Comparison of ENCODE assay signal across 8 mouse cellular contexts in the genomic region with DNA sequence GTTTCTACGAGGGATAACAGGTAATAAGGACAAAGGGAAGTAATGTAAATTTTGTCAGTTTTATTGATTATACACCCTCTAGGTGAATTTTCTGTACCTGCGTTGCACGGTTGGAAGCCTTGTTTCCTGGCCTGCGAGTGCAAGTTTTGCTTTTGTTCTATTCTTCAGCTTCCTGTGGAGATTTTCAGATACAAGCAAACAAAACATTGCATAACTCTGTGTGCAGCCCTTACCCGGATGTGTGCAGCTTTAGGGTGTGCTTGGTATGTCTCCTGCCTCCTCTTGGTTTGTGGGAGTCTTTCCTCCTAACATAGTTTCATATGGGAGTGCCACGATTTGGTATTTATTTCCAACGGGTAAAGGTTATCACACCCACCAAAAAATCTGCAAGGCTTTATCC. TPM values are rescaled to one million over a fixed set of nuclear protein-coding genes. Genes with fewer than 3 reads are reported as not detected.
DNase-seq lines count a peak whose midpoint lies in the region; ATAC-seq and TF ChIP-seq lines count a peak whose summit lies in the region.

No protein-coding gene starts in this region.

- DNase-seq in kidney, adult 11 months = peak; percentile 28
- DNase-seq in kidney, postnatal 10 days = no peak
- peak; percentile 70 for DNase-seq in MEL (ENCODE audit: low read depth, low spot score)
- DNase-seq in kidney, postnatal 0 days (ENCODE audit: low spot score) = peak; percentile 68
- DNase-seq in thymus, postnatal 0 days (ENCODE audit: low spot score) = peak; percentile 68
- no peak for DNase-seq in layer of hippocampus, postnatal 25 days (ENCODE audit: extremely low spot score in 1 of 2, low spot score in 1 of 2)

- H3K4me3 ChIP-seq in MEL (ENCODE audit: control insufficient read depth in 1 of 2, insufficient read depth in 1 of 2, low read depth in 2 of 2, low read length in 2 of 2) = peak overlapping the region; percentile 65 to 95
- peak overlapping the region; percentile 59 for H3K4me3 ChIP-seq in forebrain, embryonic 15.5 days
- H3K4me3 ChIP-seq in kidney, postnatal 0 days (replicated peaks; ENCODE audit: low read depth, low read length) = peak overlapping the region; percentile 51

- H3K9me3 ChIP-seq in MEL (replicated peaks; ENCODE audit: insufficient read depth, low read length) = no peaks in the 10 kb centered on the region
- H3K9me3 ChIP-seq in forebrain, embryonic 15.5 days = no peaks in the 10 kb centered on the region
- no peaks in the 10 kb centered on the region for H3K9me3 ChIP-seq in kidney, postnatal 0 days (replicated peaks; ENCODE audit: low read length)

- H3K4me1 ChIP-seq in MEL (ENCODE audit: control insufficient read depth in 1 of 2, insufficient read depth in 2 of 2, low read length in 2 of 2) = no peaks in the 10 kb centered on the region; a peak in 1 of 4 replicates
- peaks cover 12% of the 10 kb centered on the region; the same call in 1 of the 2 replicates for H3K4me1 ChIP-seq in forebrain, embryonic 15.5 days
- no peaks in the 10 kb centered on the region for H3K4me1 ChIP-seq in kidney, postnatal 0 days (replicated peaks; ENCODE audit: insufficient read depth, low read length)

- H3K9ac ChIP-seq in MEL (ENCODE audit: control insufficient read depth, low read depth, low read length, poor library complexity, severe bottlenecking) = peak overlapping the region; percentile 98
- H3K9ac ChIP-seq in forebrain, embryonic 15.5 days (replicated peaks) = peak overlapping the region; percentile 77
- H3K9ac ChIP-seq in kidney, postnatal 0 days (ENCODE audit: low read depth, low read length) = peak overlapping the region; percentile 81

- no peak for TF ChIP-seq CTCF in MEL (IDR thresholded peaks at IDR 0.05 in 2 of 3, conservative IDR thresholded peaks at IDR 0.05 in 1 of 3; ENCODE audit: control insufficient read depth in 1 of 3, insufficient read depth in 1 of 3, low read depth in 2 of 3, low read length in 3 of 3, poor library complexity in 1 of 3, severe bottlenecking in 1 of 3)
- TF ChIP-seq CTCF in kidney, postnatal 0 days (IDR thresholded peaks at IDR 0.05; ENCODE audit: low read depth) = no peak

- H3K27me3 ChIP-seq in MEL (ENCODE audit: control insufficient read depth in 1 of 2, insufficient read depth in 2 of 2, low read length in 2 of 2) = no peaks in the 10 kb centered on the region
- H3K27me3 ChIP-seq in forebrain, embryonic 15.5 days = no peaks in the 10 kb centered on the region
- H3K27me3 ChIP-seq in kidney, postnatal 0 days (ENCODE audit: insufficient read depth, low read length) = no peaks in the 10 kb centered on the region

- H3K36me3 ChIP-seq in MEL (ENCODE audit: control insufficient read depth in 1 of 2, insufficient read depth in 2 of 2, low read length in 2 of 2) = peaks cover 0 to 7% of the 10 kb centered on the region in 2 experiments; a peak in 2 of 4 replicates
- H3K36me3 ChIP-seq in forebrain, embryonic 15.5 days = no peaks in the 10 kb centered on the region
- no peaks in the 10 kb centered on the region for H3K36me3 ChIP-seq in kidney, postnatal 0 days (ENCODE audit: insufficient read depth, low read length)

- 24% methylated on average over 7 of the region's 7 CpGs for WGBS in forebrain, embryonic 15.5 days
- WGBS in kidney, postnatal 0 days = 12% methylated on average over 7 of the region's 7 CpGs

- peak overlapping the region; percentile 65 for H3K4me2 ChIP-seq in forebrain, embryonic 15.5 days (replicated peaks)
- H3K4me2 ChIP-seq in kidney, postnatal 0 days (ENCODE audit: low read length) = peak overlapping the region; percentile 57

- ATAC-seq in forebrain, embryonic 15.5 days (replicated peaks) = no peak
- ATAC-seq in kidney, postnatal 0 days (replicated peaks; ENCODE audit: low FRiP score, low read depth) = no peak
- peak; percentile 35 for ATAC-seq in megakaryocyte, adult 5-6 weeks (ENCODE audit: poor library complexity, severe bottlenecking)

- no peak for TF ChIP-seq EP300 in MEL (IDR thresholded peaks at IDR 0.05; ENCODE audit: low read depth in 1 of 2, low read length in 2 of 2)

- TF ChIP-seq RAD21 in MEL (IDR thresholded peaks at IDR 0.05; ENCODE audit: low read depth, low read length) = no peak

- H3K79me2 ChIP-seq in MEL (ENCODE audit: control insufficient read depth, insufficient read depth, low read length, poor library complexity) = no peaks in the 10 kb centered on the region; the same call in 1 of the 2 replicates

- TF ChIP-seq POLR2A in MEL (IDR thresholded peaks at IDR 0.05; ENCODE audit: control insufficient read depth in 1 of 2, insufficient read depth in 1 of 2, low read depth in 1 of 2, low read length in 2 of 2, poor library complexity in 1 of 2) = no peak

- H3K27ac ChIP-seq in MEL (ENCODE audit: control insufficient read depth, low read depth, low read length) = peak overlapping the region; percentile 97
- H3K27ac ChIP-seq in forebrain, embryonic 15.5 days (replicated peaks) = peak overlapping the region; percentile 98
- peak overlapping the region; percentile 99 for H3K27ac ChIP-seq in kidney, postnatal 0 days

TF ChIP-seq in MEL, 35 proteins besides CTCF, POLR2A, EP300 and RAD21:
- no peak for TF ChIP-seq SIN3A (IDR thresholded peaks at IDR 0.05; ENCODE audit: low read length)
- TF ChIP-seq RCOR1 (IDR thresholded peaks at IDR 0.05; ENCODE audit: low read depth, low read length) = peak; percentile 42; the same call in 1 of the 2 replicates
- TF ChIP-seq ELF1 (IDR thresholded peaks at IDR 0.05; ENCODE audit: low read depth, low read length) = no peak

RNA-seq across cellular contexts. Expression of gene Gsta4, which starts 5.7 kb away (rescaled TPM):
- 5.0 and 6.4 TPM in 2 replicates for total RNA-seq in MEL (2012; rRNA removed)
- 1 to 10 TPM in 1 of 2 experiments, not detected in 1; 9.8 TPM for polyA plus RNA-seq in MEL (2012; ENCODE audit: insufficient read depth in 1 of 2, insufficient read length in 2 of 2, low read depth in 1 of 2, low replicate concordance in 2 of 2, missing spikeins in 1 of 2)
- polyA plus RNA-seq in forebrain, embryonic 15.5 days (2015; fragmentation: Nextera tagmentation; extraction: Ambion mirVana) = 16.0 and 16.8 TPM in 2 replicates
- polyA plus RNA-seq in kidney, postnatal 0 days (2015; fragmentation: Nextera tagmentation; extraction: Ambion mirVana) = 194 and 196 TPM in 2 replicates
- total RNA-seq in megakaryocyte, adult 5-6 weeks (2015) = 0.27 TPM in 1 of 2 replicates, not detected in the other
- total RNA-seq in megakaryocyte, adult 5-6 weeks (2017) = not detected in 2 replicates
- 49.5 and 53.9 TPM in 2 replicates for polyA plus RNA-seq in thymus, postnatal 0 days (2015; fragmentation: Nextera tagmentation; extraction: Ambion mirVana)
- total RNA-seq in layer of hippocampus, postnatal 25 days (2021) = 10 to 100 TPM; 41.7 to 58.1 TPM

RNA-seq across cellular contexts. Expression of gene Gsta1, which starts 53.6 kb away (rescaled TPM):
- total RNA-seq in MEL (2012; rRNA removed) = not detected in 2 replicates
- not detected for polyA plus RNA-seq in MEL (2012; ENCODE audit: insufficient read depth in 1 of 2, insufficient read length in 2 of 2, low read depth in 1 of 2, low replicate concordance in 2 of 2, missing spikeins in 1 of 2)
- not detected in 2 replicates for polyA plus RNA-seq in forebrain, embryonic 15.5 days (2015; fragmentation: Nextera tagmentation; extraction: Ambion mirVana)
- 23.4 and 33.9 TPM in 2 replicates for polyA plus RNA-seq in kidney, postnatal 0 days (2015; fragmentation: Nextera tagmentation; extraction: Ambion mirVana)
- total RNA-seq in megakaryocyte, adult 5-6 weeks (2015) = not detected in 2 replicates
- not detected in 2 replicates for total RNA-seq in megakaryocyte, adult 5-6 weeks (2017)
- polyA plus RNA-seq in thymus, postnatal 0 days (2015; fragmentation: Nextera tagmentation; extraction: Ambion mirVana) = 0.59 and 0.68 TPM in 2 replicates
- total RNA-seq in layer of hippocampus, postnatal 25 days (2021) = not detected

Comparison
In these comparisons a context has a peak if more than half of its experiments do, and no peak if none do; other contexts are left out.
1. DNase-seq: peak in kidney, adult 11 months (single experiment), MEL (single experiment), kidney, postnatal 0 days (single experiment) and thymus, postnatal 0 days (single experiment); none in kidney, postnatal 10 days (single experiment) and layer of hippocampus, postnatal 25 days (0 of 2).
2. RNA of gene Gsta1, which starts 53.6 kb away (polyA plus RNA-seq): 23.4 to 33.9 TPM in kidney, postnatal 0 days; 0.59 to 0.68 TPM in thymus, postnatal 0 days, not detected in MEL and not detected in forebrain, embryonic 15.5 days; every median in the first group is over 10 times any median in the second.
3. Peak in every context shown above with its lines, with median percentiles within 50 percentile points of each other: H3K27ac ChIP-seq, H3K4me3 ChIP-seq and H3K9ac ChIP-seq.